Mouse (Mus musculus): Measurements from ENCODE around the gene Ctnnbl1. TPM values are rescaled to one million over a fixed set of nuclear protein-coding genes. Genes with fewer than 3 reads are reported as not detected.
A peak's percentile ranks its signal among the peaks of the same experiment; 100 is the strongest.

The Ctnnbl1 gene
- total RNA-seq, 2 experiments from 2014 or later: 20.0 to 35.9 TPM

GRCm38 (mm10) chr2:157750481-157750880 is 13.3 kb downstream of the Ctnnbl1 start:
- no peak for ATAC-seq (ENCODE audit: poor library complexity, severe bottlenecking)

GRCm38 (mm10) chr2:157750926-157751588 is 13.9 kb downstream of the Ctnnbl1 start:
- no peak for ATAC-seq (ENCODE audit: poor library complexity, severe bottlenecking)

- no peak for ATAC-seq (ENCODE audit: poor library complexity, severe bottlenecking)
Measured at GRCm38 (mm10) chr2:157751589-157752373, 14.6 kb downstream of the Ctnnbl1 start.

DNA sequence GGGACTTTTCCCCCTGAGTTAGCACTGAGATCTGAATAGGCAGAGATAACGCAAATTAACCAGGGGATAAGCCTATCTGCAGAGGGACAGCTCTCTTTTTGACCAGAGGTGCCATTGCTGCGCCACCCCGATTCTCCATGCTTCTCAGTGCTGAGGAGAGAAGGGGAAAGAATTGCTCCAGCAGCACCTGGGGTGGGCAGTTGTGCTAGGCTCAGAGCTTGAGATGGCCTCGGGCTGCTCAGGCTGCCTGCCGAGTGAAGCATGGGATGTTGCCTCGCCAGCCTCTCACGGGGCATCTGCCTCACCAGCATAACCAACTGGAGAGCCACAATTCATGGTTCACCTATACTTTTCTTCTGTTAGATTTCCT is 15.2 kb downstream of the Ctnnbl1 start:
- ATAC-seq (ENCODE audit: poor library complexity, severe bottlenecking): no peak

DNA sequence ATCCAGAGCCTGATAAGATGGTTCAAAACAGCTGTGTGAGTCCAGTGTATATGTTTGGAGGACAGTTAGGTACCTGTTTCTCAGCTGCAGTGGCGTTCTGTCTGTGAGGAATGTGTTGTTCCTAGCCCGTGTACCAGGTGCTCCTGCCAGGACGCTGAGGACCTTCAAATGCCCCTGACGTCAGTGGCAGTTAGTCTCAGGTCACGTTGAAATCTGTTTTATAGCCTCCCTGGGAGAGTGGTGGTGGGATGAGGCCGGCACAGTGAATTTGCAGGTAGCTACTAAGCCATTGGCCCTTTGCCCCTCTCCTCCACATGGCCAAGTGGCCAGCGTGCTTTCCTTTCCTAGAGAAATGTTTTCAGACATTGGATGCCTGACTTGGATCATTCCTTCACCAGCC is 18.6 kb downstream of the Ctnnbl1 start:
- ATAC-seq (ENCODE audit: poor library complexity, severe bottlenecking): no peak

DNA sequence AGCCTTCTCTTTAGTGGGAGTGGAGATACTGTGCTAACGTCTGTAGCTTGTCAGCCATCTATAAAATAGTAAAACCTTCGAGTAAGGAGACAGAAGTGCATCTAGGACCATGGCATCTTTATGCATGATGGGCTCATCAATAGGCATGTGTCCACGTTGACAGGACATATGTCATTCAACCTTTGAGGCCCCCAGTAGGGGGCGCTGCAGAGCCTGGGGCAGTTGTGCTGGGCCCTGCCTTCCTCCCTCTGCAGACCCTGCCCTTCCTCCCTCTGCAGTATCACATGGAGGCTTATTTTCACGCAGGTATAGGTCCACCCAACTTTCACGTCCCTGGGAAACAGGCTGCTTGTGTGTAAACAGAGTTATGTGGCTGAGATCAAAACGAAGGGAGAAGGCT is 19.0 kb downstream of the Ctnnbl1 start:
- no peak for ATAC-seq (ENCODE audit: poor library complexity, severe bottlenecking)

- no peak for ATAC-seq (ENCODE audit: poor library complexity, severe bottlenecking)
Measured at GRCm38 (mm10) chr2:157758395-157758794, 21.2 kb downstream of the Ctnnbl1 start.

GRCm38 (mm10) chr2:157759717-157760116 is 22.5 kb downstream of the Ctnnbl1 start:
- ATAC-seq (ENCODE audit: poor library complexity, severe bottlenecking): no peak

DNA sequence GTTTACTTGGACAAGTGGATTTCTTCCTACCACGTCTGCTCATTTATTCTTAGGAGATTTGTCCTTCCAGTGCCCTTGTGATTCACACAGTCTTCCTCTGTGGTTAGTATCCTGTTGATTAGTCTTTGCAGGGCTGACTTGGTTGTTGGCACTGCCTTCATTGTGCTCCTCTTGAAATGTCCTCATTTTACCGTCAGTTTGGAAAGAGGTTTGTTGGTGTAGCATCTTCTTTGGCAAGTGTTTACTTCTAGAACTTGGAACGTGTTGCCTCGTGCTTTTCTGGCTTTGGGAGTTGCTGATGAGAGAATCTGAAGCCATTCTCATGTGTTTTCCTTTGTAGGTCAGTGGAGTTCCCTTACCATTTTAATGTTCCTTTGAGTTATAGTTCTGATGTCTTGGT is 25.7 kb downstream of the Ctnnbl1 start:
- ATAC-seq (ENCODE audit: poor library complexity, severe bottlenecking): no peak

DNA sequence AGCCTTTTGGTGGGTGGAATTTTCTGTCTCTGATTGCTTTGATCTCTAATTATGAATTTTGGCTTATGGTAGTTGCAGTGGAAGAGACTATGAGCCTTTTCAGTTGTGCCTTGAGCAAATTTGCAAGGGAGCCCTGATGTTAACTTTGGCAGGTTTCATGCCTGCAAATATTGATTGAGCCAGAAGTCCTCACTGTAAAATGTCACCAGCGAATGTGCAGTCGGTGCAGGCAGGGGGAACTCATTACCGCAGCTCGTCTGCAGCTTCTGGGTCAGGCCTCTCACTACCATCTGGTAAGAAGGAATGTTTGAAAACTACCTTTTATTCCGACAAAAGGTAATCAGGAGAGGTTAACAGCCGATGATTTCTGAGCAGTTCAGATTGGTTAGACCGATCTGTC is 29.4 kb downstream of the Ctnnbl1 start:
- no peak for ATAC-seq (ENCODE audit: poor library complexity, severe bottlenecking)

GRCm38 (mm10) chr2:157768682-157769429 is 31.7 kb downstream of the Ctnnbl1 start:
- peak; percentile 59 for ATAC-seq (ENCODE audit: poor library complexity, severe bottlenecking)

- ATAC-seq (ENCODE audit: poor library complexity, severe bottlenecking): no peak
Measured at GRCm38 (mm10) chr2:157770761-157771160, 33.6 kb downstream of the Ctnnbl1 start.

DNA sequence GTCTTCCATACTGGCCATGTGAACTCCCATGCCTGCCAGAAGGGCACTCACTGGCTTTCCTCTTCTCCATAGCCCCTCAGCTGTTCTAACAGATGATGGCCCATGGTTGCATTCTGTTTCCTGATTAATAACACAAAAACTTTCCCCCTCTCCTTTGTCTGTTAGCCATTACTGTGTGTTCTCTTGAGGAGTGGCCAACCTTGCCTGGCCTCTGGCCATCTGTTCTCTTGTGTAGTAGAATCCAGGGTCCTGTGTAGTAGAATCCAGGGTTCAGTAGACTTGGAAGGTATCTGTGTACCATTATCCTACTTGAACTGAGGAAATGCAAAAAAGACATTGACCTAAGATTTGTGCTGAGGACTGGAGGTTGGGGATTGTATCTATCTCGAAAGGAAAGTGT is 36.5 kb downstream of the Ctnnbl1 start:
- ATAC-seq (ENCODE audit: poor library complexity, severe bottlenecking): no peak

DNA sequence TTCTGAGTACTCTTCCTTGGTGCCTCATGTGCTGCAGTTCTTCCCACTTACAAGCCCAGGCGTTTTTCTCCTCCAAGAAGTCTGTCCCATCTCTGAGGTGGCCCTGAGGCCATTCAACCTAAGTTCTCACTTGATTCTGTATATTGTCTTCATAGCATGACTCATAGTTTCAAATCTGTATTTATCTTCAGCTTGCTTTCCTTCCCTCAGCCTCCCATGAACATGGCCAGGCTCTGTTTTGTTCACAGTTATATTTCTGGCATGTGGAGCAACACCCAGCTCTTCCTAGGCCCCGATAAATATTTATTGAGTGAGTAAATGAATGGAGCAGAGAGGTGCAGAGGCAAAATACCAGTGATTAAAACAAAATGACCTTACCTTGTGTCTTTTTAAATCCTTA is 38.8 kb downstream of the Ctnnbl1 start:
- ATAC-seq (ENCODE audit: poor library complexity, severe bottlenecking): no peak

- no peak for ATAC-seq (ENCODE audit: poor library complexity, severe bottlenecking)
Measured at GRCm38 (mm10) chr2:157780956-157781355, 43.8 kb downstream of the Ctnnbl1 start.

- no peak for ATAC-seq (ENCODE audit: poor library complexity, severe bottlenecking)
Measured at GRCm38 (mm10) chr2:157783152-157783551, 46.0 kb downstream of the Ctnnbl1 start.

GRCm38 (mm10) chr2:157784238-157784637 is 47.0 kb downstream of the Ctnnbl1 start:
- ATAC-seq (ENCODE audit: poor library complexity, severe bottlenecking): no peak

DNA sequence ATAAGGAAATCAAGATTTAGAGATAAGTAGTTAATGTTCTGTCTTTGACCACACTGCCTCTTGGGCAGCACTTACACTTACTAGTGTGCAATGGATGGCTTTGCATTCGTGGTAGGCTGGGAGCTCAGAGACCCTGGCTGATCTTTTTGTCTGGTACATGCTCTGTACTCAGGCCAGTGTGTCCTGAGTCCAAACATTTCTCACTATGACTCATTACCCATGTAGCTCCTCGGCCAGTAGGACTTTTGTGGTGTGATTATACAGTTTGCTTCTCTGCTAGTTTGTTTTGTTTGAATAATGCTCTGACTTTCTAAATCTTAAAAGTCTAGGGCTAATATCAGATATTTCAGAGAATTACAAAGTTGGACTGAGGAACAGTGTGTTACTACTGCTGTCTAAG is 47.4 kb downstream of the Ctnnbl1 start:
- ATAC-seq (ENCODE audit: poor library complexity, severe bottlenecking): no peak

- no peak for ATAC-seq (ENCODE audit: poor library complexity, severe bottlenecking)
Measured at GRCm38 (mm10) chr2:157789226-157789625, 52.0 kb downstream of the Ctnnbl1 start.

GRCm38 (mm10) chr2:157790836-157791495 is 53.8 kb downstream of the Ctnnbl1 start:
- ATAC-seq (ENCODE audit: poor library complexity, severe bottlenecking): no peak

DNA sequence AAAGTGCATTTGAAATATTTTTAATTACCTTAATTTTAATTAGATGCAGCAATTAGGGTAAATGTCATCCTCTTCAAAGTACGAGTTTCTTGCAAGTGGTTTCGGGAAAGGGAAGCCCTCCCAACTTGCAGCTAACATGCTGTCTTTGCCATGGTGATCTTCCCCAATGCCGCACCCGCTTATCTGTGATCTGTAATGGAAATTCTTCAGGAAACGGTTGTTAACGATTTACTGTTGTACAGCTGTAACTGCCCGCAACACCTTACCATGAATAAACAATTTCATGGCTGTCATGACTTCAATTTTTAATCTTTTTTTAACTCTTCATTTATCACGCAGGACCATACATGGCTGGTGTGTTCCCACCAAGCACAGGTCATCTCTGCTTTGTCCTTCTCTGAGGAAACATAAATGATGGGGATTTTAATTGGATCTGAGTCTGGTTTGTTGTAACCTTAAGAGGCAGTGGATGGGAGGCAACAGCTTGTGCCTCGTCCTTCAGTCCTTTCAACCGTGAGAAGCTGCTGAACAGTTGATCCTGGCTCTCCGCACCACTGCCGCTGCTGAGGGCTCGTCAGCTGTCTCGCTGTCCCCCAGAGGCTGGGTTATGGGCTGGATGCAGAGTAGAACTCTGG is 54.4 kb downstream of the Ctnnbl1 start:
- ATAC-seq (ENCODE audit: poor library complexity, severe bottlenecking): no peak

All from megakaryocyte, adult 5-6 weeks (primary cell).